Mouse (Mus musculus) left cerebral cortex, postnatal 10 days (tissue): ENCODE data around the gene Plcb1. TPM values are rescaled to one million over a fixed set of nuclear protein-coding genes. Genes with fewer than 3 reads are reported as not detected.

ENCODE experiments used
- DNase-seq, 2 experiments: peaks; one replicate each; pipeline ENCODE4 v3.0.0; 2021 to 2022; ENCODE audit warnings: low spot score in 2 of 2, mixed read lengths in 1 of 2; ENCODE audit errors: extremely low spot score in 1 of 2
- intact Hi-C: fragments of 180-260 bp; cut with DNase I; formaldehyde crosslinking; loops from one replicate; pipeline ENCODE4 v1.15.1; 2025
- total RNA-seq, 2 experiments: library from RNA; stranded (reverse); gene quantifications; 2 replicates each; pipeline ENCODE4 v1.2.3; 2021

The Plcb1 gene
- 100 to 1,000 TPM; 158 to 161 TPM for total RNA-seq

DNA sequence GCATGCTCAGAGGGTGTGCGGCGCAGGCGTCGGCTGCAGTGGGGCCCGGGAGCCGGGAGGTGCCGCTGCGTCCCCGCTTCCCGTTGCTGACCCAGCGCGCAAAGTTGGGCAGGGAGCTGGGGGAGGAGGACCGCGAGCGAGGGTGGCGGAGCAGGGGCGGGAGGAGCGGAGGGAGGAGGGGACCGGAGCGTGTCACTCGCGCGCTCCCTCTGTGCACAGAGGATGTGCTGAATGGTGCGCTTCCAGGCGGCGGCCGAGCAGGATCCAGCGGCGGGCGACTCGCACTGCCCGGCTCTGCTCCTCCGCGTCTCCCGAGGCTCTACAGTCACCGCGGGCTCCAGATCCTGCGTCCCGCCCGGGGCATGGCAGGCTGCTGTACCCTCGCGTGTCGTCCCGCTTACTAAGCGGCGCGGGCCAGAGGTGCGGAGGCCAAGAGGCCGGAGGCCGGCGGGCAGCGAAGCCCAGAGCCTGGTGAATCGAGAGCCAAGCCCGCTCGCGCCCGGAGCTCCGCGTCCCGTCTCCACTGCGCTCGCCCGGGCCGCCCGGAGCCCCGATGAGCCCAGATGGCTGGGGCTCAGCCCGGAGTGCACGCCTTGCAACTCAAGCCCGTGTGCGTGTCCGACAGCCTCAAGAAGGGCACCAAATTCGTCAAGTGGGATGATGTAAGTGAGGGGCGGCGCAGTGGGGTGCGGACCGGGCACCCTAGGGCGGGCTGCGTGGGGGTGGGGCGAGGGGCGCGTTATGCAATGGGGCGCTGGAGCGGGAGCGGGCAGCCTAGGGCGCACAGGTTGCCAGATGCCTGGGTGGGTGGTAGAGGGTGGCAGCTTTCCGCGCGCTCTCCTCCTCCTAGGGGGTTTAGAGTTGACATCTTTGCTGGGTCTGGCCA is at the start of gene Plcb1:
Plcb1 (plus strand) TSS at position 98 of the 886 bp plus-strand sequence.
- peak; percentile 86 to 93 for DNase-seq
- intact Hi-C loops: loop anchor here (2.0 to 10.0 kb wide), 4 partner anchors 146 to 543 kb away; no protein-coding TSS in a partner anchor

DNA sequence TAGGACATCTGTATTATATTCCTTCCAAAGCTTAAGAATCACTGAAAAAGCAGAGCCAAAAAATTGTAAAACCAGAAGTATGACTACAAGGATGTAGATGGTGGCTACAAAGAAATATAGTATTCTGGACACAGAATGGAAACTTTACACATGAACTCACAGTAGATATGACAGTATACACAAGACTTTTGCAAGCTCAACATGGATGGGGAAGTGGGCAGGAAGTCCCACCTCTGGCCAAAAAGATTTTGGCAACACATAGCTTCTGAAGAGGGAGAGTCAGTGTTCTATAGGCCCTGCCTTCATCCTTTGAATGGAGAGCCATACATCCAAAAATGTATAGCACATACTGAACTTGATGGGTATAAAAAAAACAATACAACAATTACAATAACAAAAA is 30.3 kb upstream of the Plcb1 start:
- DNase-seq: no peak
- intact Hi-C loops: no loop called here

DNA sequence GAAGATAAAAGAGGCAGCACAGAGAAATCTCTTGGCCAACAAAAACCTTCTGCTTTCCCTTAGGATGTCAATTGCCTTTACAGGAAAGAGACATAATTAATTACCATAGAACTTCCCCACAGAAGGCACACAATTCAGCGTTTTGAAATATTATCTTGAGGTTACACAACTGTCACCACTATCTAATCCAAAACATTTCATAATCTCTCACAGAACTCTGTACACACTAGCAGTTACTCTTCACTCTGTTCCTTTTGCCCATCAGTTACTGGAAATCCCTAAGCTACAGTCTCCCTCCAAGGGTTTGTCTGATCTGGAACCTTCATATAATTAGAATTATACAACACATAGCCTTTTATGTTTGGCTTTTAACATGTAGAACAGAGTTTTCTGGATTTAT is 29.8 kb upstream of the Plcb1 start:
- intact Hi-C loops: no loop called here
- DNase-seq: no peak

DNA sequence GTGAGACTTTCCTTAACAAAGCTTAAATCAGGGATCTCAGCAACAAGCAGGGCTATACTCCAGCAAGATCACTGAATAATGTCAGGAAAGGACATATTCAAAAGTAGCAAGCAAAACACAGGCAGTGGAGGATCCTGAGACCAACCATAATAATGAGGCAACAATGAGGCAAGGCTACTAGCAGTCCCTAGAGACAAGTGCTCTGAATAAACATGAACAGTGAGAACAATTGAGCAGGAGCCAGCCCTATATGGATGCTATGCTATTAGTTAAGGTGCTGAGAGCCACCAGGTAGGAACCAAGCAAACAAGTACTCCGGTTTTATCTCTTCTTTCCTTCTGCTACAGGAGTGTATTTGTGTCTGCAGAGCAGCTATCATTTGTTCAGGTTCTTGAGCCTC is 24.8 kb upstream of the Plcb1 start:
- no peak for DNase-seq
- intact Hi-C loops: no loop called here

DNA sequence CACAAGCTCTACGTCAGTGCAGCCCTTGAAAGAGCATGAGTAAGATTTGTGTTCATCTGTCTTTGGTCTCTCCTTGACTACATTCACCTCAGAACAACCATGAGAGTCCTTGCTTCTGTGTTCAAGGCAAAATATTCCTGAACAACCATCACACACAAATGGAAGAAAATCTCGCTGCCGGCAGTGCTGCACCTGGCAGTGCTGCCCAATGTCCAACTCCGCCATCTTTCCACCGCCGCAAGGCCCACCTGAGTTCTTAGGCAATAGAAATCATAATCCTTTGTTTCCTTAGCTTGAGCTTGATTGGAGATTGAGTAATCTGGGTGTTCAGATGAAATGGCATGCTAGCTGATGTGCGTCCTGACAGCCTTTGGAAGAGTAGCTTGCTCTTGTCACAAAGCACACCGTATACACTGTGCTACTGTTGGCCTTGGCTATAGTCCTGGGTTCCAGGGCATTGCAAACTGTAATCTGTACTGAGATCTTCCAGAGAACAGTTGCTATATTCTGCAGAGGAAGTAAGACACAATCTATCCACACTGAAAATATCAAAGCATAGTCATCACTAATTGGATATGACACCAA is 22.4 kb upstream of the Plcb1 start:
- intact Hi-C loops: no loop called here
- DNase-seq: no peak

DNA sequence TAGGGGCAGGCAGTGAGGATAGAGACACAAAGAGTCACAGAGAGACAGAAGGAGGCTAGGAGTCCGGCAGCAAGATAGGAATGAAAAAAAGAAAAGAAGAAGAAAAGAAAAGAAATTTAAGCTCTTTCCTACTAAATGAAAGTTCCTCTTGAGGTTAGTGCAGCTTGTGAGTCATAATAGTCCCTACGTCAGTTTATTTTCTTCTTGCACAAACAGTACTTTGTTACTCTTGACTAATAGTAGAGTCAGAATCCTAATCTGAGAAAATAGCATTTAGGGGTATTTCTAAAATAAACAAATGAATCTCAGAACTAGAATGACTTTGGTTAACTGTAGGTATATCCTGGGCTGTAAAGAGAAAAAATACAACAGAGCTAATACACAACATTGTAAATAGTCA is 21.4 kb upstream of the Plcb1 start:
- intact Hi-C loops: no loop called here
- DNase-seq: no peak

DNA sequence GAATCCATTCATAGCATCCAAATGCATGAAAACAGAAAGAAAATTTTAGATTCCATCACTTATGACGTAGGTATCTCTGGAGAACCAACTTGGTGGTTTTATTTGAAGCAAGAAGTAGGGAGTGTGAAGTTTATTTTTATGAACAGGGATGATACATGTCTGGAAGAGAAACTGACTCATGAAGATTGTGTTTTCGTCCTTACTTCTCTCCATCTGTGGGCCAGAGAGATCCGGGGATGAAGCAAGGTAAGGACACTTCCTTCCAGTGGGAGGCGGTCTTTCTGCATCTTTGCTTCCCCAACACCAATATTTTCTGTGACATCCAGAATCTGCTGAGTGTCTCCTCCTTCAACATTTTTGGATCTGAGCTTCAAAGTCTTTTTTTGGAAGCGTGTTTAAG is 6.0 kb upstream of the Plcb1 start:
- intact Hi-C loops: loop anchor here (5.0 to 10.0 kb wide), 3 partner anchors 98 to 335 kb away; no protein-coding TSS in a partner anchor
- DNase-seq: peak; percentile 20 to 46

DNA sequence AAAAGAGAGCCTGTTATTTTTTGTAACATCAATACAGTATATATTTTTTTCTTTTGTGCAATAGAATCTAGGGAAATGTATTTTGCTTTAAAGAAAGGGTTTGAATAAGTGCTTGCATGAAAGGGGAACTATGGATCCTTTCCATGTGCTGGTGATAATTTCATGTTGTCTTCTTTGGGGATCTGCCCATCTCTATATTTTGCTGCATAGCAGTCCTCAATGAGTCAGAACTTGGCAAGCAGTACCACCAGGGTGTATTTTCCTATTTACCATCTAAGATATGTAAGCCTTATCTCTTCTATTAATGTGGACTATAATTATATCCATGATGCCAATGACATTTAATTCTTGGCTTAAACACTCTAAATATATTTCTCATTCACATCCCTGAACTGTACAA is 5.6 kb upstream of the Plcb1 start:
- DNase-seq: no peak
- intact Hi-C loops: loop anchor here (5.0 to 10.0 kb wide), 3 partner anchors 98 to 334 kb away; no protein-coding TSS in a partner anchor

DNA sequence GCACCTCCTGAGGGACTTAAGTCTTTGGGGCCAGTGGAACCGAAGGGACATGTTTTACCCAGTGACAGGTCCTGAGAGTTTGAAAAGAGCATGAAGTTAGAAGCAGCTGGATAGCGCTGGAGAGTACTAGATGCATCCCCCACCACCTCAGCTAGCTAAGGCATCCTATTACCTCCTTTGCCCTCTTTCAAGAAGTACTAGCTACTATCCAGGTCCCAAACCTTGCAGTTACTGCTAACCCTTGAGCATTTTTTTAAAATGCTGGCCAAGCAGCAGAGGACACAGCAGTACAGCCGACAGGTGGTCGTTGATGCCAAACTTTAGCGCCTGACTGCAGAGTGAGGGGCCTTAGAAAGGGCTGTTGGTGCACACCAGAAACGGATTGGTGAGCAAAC is 986 bp downstream of the Plcb1 start:
- DNase-seq: peak in 1 of 2 experiments; percentile 16
- intact Hi-C loops: loop anchor here (2.0 to 10.0 kb wide), 4 partner anchors 145 to 542 kb away; no protein-coding TSS in a partner anchor

DNA sequence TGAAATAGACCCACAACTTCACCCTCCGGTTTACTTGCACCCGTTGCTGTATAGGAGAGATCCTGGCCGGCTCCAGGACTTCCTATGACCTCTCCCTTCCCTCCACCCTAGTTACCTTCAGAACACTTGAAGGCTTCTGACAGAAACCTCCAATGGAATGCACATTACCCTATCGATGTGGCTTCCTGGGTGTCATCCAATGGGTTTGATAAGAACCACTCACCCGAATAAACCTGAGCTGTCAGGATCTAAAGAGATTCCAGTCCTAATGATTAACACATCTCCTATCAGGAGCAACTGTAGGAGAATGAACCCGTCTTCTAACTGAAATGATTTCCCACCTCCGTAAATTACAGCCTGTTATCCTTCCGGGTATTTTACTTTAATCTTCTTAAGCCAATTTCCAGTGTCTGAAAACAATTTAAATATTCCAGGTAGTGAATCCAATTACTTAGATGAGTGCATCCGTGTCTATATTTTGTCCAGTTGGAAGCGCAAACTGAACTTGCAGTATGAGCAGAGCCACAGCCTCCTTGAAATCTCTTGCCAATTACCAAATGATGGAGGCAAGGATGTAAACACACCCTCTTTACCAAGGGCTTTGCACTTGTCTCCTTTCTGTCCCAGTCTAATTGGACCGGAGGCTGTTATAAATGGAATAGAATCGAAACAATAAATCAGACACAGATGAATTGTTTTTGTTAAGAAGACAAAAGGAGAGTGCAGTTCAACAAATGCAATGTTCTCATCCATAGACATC is 1.6 kb downstream of the Plcb1 start:
- DNase-seq: no peak
- intact Hi-C loops: loop anchor here (2.0 to 10.0 kb wide), 4 partner anchors 145 to 541 kb away; no protein-coding TSS in a partner anchor

DNA sequence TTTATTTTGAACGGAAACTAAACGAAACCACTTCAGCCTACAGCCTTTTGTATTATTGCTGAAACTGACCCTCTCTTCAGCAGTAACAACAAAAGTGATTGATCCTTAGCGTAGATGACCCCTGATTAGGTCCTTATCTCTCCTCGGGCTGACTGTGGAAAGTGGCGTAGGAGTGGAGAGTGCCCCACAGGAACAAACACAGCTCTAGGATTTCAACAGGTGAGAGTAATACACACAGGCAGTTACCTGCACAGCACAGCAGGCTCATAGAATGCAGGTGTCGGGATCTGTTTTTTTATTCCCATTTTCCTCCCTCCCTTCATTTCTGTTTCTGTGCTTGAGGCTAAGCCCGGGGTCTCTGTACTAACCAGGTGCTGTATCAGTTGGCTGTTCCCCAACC is 7.1 kb downstream of the Plcb1 start:
- intact Hi-C loops: no loop called here
- DNase-seq: no peak

DNA sequence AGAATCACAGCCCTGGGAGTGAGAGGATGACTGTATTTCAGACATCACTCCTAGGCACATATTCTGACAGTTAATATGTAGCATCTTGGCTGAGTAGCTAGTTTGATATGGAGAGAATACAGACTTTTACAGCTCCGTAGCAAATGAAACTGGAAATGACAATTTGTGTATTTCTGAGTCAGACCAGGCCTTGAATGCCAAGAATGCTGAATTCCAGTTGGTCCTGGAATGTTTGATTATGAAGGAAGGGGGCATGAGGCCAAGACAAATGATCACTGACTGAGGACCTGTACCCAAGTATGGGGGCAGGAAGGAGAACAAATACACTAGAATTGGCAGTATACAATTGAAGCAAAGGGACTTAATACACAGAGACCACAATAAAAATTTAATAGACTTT is 14.4 kb downstream of the Plcb1 start:
- peak in 1 of 2 experiments; percentile 27 for DNase-seq
- intact Hi-C loops: no loop called here

DNA sequence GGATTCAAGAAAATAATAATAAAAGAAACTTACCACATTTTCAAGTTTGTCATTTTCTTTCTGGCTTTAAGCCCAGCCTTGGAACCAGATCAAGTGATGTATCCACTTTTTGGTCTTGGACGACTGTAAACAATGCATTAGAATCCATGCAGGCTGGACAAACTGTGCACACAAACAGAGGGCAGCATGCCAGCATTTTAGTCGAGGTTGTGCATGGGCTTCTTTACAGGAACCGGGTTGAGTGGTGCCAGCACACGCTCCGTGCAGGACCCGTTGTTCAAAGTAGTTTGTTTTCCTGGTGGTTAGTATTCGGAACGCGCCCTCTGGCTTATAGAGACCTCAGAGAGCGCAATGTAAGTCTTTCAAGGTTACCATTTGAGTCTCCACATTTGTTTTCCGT is 30.5 kb downstream of the Plcb1 start:
- intact Hi-C loops: no loop called here
- DNase-seq: peak in 1 of 2 experiments; percentile 59

DNA sequence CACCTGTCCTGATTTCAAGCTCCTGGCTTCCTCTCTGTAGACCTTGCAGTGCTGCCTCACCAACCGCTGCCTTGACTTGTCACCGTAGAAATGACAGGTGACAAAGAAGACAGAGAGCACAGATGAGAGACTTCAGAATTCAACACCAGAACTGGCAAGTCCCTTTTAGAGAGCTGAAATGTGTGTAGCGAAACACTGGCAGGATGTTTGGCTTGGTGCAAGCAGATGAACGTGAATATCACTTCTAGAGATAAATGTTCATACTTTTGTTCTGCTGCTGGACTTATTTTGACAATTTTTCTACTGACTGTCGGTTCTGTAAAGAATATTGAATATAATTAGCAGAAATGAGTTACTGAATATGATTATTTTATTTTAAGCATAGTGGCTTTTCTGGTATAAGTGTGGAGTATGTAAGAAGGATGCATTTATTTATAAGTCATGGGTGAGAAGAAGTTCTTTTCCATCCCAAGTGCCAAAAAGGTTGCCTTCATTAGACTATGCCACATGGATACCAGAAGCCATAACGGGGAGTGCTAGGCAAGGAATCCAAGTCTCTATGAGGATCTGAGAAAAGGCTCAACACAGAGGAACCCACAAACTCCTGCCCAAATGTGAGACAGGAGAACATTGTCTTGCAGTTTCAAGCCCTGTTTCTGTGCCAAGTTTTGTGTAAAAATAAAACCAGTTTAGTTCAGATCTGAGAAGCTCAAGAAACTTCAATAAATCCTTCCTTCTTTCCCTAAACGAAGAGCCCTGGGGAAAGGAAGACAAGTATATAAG is 31.4 kb downstream of the Plcb1 start:
- DNase-seq: peak in 1 of 2 experiments; percentile 44
- intact Hi-C loops: no loop called here

DNA sequence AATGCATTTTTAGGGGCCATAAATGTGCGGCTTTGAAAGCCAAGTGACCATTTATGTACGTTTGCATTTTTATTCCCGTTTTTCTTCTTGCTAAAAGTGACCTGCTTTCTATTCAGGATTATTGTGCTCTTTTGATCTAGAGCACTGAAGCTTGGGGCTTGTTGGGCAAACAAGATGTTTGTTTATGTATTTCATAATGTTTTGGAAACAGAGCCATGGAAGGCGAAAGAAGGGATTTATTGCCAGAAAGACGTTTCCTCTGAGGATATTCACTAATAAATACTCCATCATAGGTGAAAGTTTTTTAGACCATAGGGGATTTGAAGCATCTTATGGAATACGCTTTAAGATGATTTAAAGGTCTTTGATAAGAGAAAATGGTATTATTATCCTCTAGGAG is 35.3 kb downstream of the Plcb1 start:
- intact Hi-C loops: no loop called here
- no peak for DNase-seq

DNA sequence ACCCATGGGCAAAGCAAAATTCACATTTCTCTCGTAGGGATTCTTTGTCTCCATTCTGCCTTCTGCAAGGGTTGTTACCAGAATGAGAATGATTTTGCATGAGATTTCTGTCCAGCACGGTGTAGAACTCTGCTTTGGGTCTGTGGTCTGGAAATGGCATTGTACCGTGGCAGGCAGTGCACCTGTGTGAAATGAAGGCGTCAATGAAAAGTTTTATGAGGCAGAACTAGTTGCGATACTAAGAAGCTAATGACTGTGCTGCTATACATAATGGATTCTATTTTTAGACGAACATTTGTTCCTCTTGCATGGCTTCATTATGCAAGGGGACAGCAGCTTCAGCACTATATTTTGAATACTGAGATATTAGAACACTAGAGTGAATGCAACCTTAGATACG is 39.8 kb downstream of the Plcb1 start:
- intact Hi-C loops: no loop called here
- DNase-seq: no peak

DNA sequence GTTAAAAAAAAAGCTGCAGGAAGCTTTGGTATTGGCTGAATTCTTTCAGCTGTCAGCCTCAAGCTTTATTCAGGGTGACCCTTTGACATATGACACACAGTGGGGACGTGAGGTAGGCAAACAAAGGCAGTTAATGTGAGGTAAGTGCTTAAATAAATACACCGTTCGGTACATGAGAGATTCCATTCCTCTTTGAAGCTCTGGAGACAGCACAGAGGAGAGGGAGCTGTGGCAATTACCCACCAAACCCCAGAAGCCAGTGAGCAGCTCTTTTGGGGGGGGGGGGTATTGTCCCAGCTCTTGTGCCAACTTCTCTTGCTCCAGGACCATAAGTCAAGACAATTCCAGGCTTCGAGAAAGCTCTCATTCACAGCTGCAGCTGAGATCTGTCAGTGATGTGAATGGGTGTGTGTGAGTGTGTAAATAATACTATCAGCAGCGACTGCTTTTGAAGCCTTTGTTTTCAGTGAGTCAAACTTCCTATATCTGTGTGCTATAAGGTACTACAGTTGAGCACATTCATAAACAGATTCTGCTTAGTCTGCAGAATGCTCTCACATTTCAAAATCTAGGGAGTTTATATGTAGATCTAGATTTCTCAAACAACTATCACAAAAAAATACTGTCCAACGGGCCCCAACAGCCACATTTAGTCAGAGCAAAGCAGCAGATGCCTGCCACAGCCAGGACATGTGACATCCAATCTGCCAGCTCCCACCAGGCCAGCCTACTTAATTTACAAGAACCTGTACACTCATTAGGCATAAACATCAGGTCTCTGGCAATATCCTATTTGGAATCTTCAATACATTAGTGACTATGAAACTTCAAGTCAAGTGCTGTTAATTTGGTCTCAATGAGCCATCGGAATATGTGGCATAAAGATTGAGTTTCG is 40.5 kb downstream of the Plcb1 start:
- intact Hi-C loops: no loop called here

More for the DNA sequence above, 40.5 kb downstream of the Plcb1 start:
- DNase-seq: no peak
